Mouse (Mus musculus) naive thymus-derived CD4-positive, alpha-beta T cell, adult 2 months (primary cell): ENCODE measurements around the gene Zfp580.
"Not testable (repeated sequence)": the region's sequence is repeated elsewhere in the genome, so short reads cannot be mapped to it uniquely, and the experiment has no call there.

Source experiments
- DNase-seq: peaks from one replicate; pipeline ENCODE4 v3.0.0-alpha.2; 2011; ENCODE audit warnings: low read depth

The Zfp580 gene

GRCm38 (mm10) chr7:5051193-5052192 is at the start of gene Zfp580:
Zfp580 (plus strand) TSS chr7:5051538.
- peak; percentile 83 for DNase-seq

- DNase-seq, result not testable (repeated sequence)
Measured at GRCm38 (mm10) chr7:5002876-5003275, 48.5 kb upstream of the Zfp580 start.

- no peak for DNase-seq
Measured at GRCm38 (mm10) chr7:5008229-5008628, 43.1 kb upstream of the Zfp580 start.

- DNase-seq, result peak; percentile 35
Measured at GRCm38 (mm10) chr7:5012681-5013513, 38.4 kb upstream of the Zfp580 start.

GRCm38 (mm10) chr7:5014251-5015117 is 36.9 kb upstream of the Zfp580 start, which contains the start of the genes Zfp524 and Fiz1:
Zfp524 (plus strand) TSS chr7:5014415.
Fiz1 (minus strand) TSS chr7:5014697.
- DNase-seq, result peak; percentile 99

- DNase-seq, result peak; percentile 98
Measured at GRCm38 (mm10) chr7:5015118-5016001, 36.0 kb upstream of the Zfp580 start, which contains the start of gene Gm44973. Gm44973 (plus strand) TSS chr7:5015496.

GRCm38 (mm10) chr7:5016057-5016456 is 35.3 kb upstream of the Zfp580 start:
- DNase-seq, result peak; percentile 21

- peak; percentile 23 for DNase-seq
Measured at GRCm38 (mm10) chr7:5016920-5017319, 34.4 kb upstream of the Zfp580 start.

- DNase-seq, result peak; percentile 30
Measured at GRCm38 (mm10) chr7:5017352-5017751, 34.0 kb upstream of the Zfp580 start.

- DNase-seq, result no peak
Measured at GRCm38 (mm10) chr7:5017931-5018330, 33.4 kb upstream of the Zfp580 start.

GRCm38 (mm10) chr7:5019576-5019975 is 31.8 kb upstream of the Zfp580 start:
- peak; percentile 32 for DNase-seq

- peak; percentile 99 for DNase-seq
Measured at GRCm38 (mm10) chr7:5020000-5020681, 31.2 kb upstream of the Zfp580 start, which contains the start of the genes Zfp865 and Ccdc106. Zfp865 (plus strand) TSS chr7:5020376. Ccdc106 (plus strand) TSS chr7:5020553.

- DNase-seq, result no peak
Measured at GRCm38 (mm10) chr7:5020685-5021084, 30.7 kb upstream of the Zfp580 start.

- DNase-seq, result no peak
Measured at GRCm38 (mm10) chr7:5021197-5021596, 30.1 kb upstream of the Zfp580 start.

GRCm38 (mm10) chr7:5029543-5029942 is 21.8 kb upstream of the Zfp580 start:
- no peak for DNase-seq

GRCm38 (mm10) chr7:5029946-5030345 is 21.4 kb upstream of the Zfp580 start:
- DNase-seq, result no peak

GRCm38 (mm10) chr7:5030554-5031275 is 20.6 kb upstream of the Zfp580 start:
- no peak for DNase-seq

- DNase-seq, result no peak
Measured at GRCm38 (mm10) chr7:5031496-5031895, 19.8 kb upstream of the Zfp580 start.

GRCm38 (mm10) chr7:5033818-5034217 is 17.5 kb upstream of the Zfp580 start, which contains the start of gene 4632433K11Rik:
4632433K11Rik (plus strand) TSS chr7:5034118.
- DNase-seq, result no peak
